Mouse (Mus musculus) testis, adult 2 months (tissue): Measurements from ENCODE around the gene Abi3. TPM values are rescaled to one million over a fixed set of nuclear protein-coding genes. Genes with fewer than 3 reads are reported as not detected.

Experiments used
- H3K27ac ChIP-seq: fragments of 200-500 bp; 2 replicates; pipeline ENCODE4 v1.5.1; 2012; ENCODE audit warnings: low read depth, low read length; ENCODE audit not compliant: control insufficient read depth, insufficient read depth
- H3K27me3 ChIP-seq: fragments of 200-500 bp; 2 replicates; pipeline ENCODE4 v1.6.1; 2012; ENCODE audit warnings: mild to moderate bottlenecking, low read length, moderate library complexity; ENCODE audit not compliant: control insufficient read depth, insufficient read depth
- H3K36me3 ChIP-seq: fragments of 200-500 bp; 2 replicates; pipeline ENCODE4 v1.6.1; 2012; ENCODE audit warnings: mild to moderate bottlenecking, low read length; ENCODE audit not compliant: control insufficient read depth, insufficient read depth
- H3K4me1 ChIP-seq: fragments of 200-500 bp; 2 replicates; pipeline ENCODE4 v1.6.1; 2012; ENCODE audit warnings: low read length; ENCODE audit not compliant: control insufficient read depth, insufficient read depth
- H3K4me3 ChIP-seq: fragments of 200-500 bp; 2 replicates; pipeline ENCODE4 v1.5.1; 2012; ENCODE audit warnings: low read depth, mild to moderate bottlenecking, low read length, moderate library complexity, mixed read lengths; ENCODE audit not compliant: control insufficient read depth
- CTCF ChIP-seq: fragments of 200-500 bp; IDR thresholded peaks from 2 replicates; pipeline ENCODE4 v1.5.1; 2012; ENCODE audit warnings: low read depth, mild to moderate bottlenecking, inconsistent platforms, low read length, moderate library complexity; ENCODE audit not compliant: control insufficient read depth, insufficient read depth, insufficient replicate concordance
- POLR2A ChIP-seq: fragments of 200-500 bp; IDR thresholded peaks from 2 replicates; pipeline ENCODE4 v1.6.1; 2012; ENCODE audit warnings: low read depth, mild to moderate bottlenecking, inconsistent platforms, low read length, moderate library complexity; ENCODE audit not compliant: control insufficient read depth
- polyA plus RNA-seq: library from polyadenylated mRNA; depleted of rRNA; stranded (reverse); fragments of >200 nt; gene quantifications from 2 replicates; pipeline ENCODE4 v1.2.3, GENCODE M21; 2012

The Abi3 gene
- polyA plus RNA-seq, 1 experiment = 0.93 TPM

DNA sequence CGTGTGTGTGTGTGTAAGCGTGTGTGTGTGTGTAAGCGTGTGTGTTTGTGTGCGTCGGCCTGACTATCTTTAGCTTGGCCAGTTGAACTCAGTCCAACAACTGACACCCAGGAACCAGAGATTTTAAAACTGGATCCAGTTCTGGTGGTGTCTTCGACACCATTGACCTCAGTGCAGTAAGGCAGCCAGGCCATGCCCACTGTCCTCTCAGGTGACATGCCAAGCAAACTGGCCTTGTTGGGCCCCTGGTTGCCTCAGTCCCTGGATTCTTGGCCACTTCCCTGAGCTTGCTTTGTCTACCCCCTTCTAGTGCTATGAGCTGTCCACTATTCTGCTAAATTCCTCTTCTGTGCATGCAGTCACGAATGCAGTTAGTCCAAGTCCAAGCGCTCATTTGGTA lies 19.1 kb upstream of the Abi3 start:
- peaks cover 4% of the 10 kb centered on the region for H3K4me1 ChIP-seq
- H3K36me3 ChIP-seq = no peaks in the 10 kb centered on the region
- no peak overlapping the region for H3K4me3 ChIP-seq
- H3K27ac ChIP-seq = no peak overlapping the region
- no peaks in the 10 kb centered on the region for H3K27me3 ChIP-seq
- TF ChIP-seq POLR2A (no peak), CTCF (no peak)

DNA sequence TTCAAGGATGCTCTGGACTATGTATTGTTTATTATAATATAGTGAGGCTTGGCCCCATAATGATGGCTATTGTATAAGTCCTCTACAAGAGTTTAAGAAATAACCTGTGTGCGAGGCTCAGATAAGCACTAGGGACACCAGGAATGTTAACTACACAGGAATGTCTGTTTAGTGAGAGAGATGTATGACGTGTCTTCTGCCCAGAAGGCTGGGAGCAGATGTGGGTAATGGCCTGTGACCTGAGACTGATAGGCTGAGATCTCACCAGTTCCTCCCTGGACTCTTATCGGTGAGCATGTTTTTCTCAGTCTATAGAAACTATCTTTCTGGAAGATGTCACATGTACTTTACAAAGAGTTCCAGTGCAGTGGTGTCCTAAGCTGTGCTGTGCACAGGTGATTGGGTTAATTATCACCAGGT lies 17.8 kb upstream of the Abi3 start:
- Histone ChIP-seq H3K4me3 (peak overlapping the region; percentile 98; the same call in 1 of the 2 replicates), H3K27me3 (no peaks in the 10 kb centered on the region), H3K36me3 (no peaks in the 10 kb centered on the region), H3K4me1 (peaks cover 4% of the 10 kb centered on the region), H3K27ac (no peak overlapping the region)
- TF ChIP-seq CTCF = no peak
- no peak for TF ChIP-seq POLR2A

GRCm38 (mm10) chr11:95859468-95859855 lies 17.2 kb upstream of the Abi3 start:
- H3K27ac ChIP-seq = peak overlapping the region; percentile 98
- no peaks in the 10 kb centered on the region for H3K27me3 ChIP-seq
- peak overlapping the region; percentile 98 for H3K4me3 ChIP-seq
- H3K36me3 ChIP-seq = no peaks in the 10 kb centered on the region
- TF ChIP-seq POLR2A (peak; percentile 12; the same call in 1 of the 2 replicates), CTCF (no peak)
- peaks cover 6% of the 10 kb centered on the region for H3K4me1 ChIP-seq

DNA sequence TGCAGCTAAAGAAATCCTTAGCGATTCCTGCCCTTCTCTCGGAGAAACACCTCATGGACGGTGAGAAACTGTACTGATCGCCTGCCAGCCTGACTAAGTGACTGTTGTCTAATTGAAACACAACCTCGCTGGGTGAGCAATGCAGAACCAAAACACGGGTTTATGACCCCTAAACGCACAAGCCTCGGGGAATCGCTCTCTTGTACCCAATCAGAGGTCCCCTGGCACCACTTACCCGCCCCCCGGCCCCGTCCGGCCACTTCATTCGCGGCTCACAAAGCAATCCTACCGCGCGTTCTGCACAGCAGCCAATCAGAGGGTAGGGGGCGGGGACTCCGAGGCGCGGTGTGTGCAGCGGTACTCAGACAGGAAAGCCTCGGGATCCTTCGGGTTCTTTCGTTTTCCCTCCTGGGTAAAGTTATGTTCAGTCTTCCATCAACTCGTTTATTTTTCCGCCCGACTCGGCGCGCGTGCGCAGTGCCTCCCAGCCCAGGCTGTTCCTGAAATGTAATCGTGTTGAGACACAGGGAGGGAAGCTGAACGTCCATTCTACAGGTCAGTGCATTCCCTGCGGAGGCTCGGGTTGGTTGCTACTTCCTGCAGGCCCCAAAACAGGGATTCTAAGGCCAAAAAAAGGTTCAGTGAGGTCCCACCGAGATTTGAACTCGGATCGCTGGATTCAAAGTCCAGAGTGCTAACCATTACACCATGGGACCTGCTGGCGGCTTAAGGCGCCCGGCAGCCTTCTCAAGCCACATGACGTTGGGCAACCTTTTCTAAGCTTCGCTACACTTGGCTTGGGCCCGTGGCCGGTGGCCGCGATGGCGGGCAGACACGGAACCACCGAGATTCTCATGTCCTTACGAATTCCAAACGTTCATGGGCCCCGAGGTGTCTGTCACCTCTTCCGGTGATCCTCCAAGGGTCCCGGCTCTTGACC lies 16.5 kb upstream of the Abi3 start:
- Histone ChIP-seq H3K4me1 (peaks cover 6% of the 10 kb centered on the region), H3K27ac (peak overlapping the region; percentile 98), H3K36me3 (no peaks in the 10 kb centered on the region), H3K4me3 (peak overlapping the region; percentile 98), H3K27me3 (no peaks in the 10 kb centered on the region)
- TF ChIP-seq POLR2A = peak; percentile 29; the same call in 1 of the 2 replicates
- no peak for TF ChIP-seq CTCF

DNA sequence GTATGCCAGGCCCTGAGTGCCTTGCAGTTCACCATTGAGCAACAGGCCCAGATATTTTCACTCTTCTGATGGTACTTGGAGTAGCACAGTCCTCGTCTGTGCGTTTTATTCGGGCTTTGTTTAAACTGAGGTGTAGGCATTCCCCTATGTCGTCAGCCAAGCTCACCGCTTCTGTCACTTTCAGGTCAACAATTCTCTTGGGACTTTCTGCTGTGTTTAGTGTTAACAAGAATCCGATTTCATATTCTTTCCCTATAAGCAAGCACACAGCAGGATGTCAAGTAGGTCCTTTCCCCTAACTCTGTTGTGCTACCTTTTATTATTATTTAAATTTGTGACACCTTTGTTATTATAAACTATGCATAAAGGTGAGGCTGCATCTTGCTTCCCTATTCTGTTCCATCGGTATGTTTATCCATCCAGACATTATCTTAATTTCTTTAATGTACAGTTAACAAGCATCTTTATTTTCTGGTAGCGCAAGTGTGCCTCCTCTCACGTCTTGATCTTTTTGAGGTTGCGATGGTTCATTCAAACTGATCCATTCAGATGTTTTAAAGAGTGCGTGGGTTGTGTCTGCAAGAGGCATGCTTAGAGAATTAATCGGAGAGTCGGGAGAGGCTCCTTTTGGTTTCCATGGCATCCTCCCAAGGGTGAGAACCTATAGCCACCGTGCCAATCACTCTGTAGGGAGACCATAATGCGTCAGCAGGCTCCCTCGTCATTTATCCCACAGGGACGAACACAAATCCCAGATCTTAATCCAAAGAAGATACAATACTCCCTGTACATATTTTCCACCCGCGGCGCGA lies 15.6 kb upstream of the Abi3 start:
- Histone ChIP-seq H3K27me3 (no peaks in the 10 kb centered on the region), H3K4me1 (peaks cover 6% of the 10 kb centered on the region)

GRCm38 (mm10) chr11:95857306-95857705 lies 15.0 kb upstream of the Abi3 start:
- TF ChIP-seq POLR2A = no peak
- no peak for TF ChIP-seq CTCF
- H3K27ac ChIP-seq = no peak overlapping the region
- no peaks in the 10 kb centered on the region for H3K27me3 ChIP-seq
- peaks cover 6% of the 10 kb centered on the region for H3K4me1 ChIP-seq
- H3K36me3 ChIP-seq = no peaks in the 10 kb centered on the region
- no peak overlapping the region for H3K4me3 ChIP-seq

More for the DNA sequence above, 15.6 kb upstream of the Abi3 start:
- H3K36me3 ChIP-seq = no peaks in the 10 kb centered on the region
- peak overlapping the region; percentile 80 for H3K27ac ChIP-seq
- peak overlapping the region; percentile 98 for H3K4me3 ChIP-seq
- TF ChIP-seq POLR2A (no peak), CTCF (no peak)

GRCm38 (mm10) chr11:95853684-95854083 lies 11.4 kb upstream of the Abi3 start:
- Histone ChIP-seq H3K27ac (no peak overlapping the region), H3K27me3 (no peaks in the 10 kb centered on the region), H3K36me3 (no peaks in the 10 kb centered on the region), H3K4me1 (peaks cover 2% of the 10 kb centered on the region), H3K4me3 (no peak overlapping the region)
- TF ChIP-seq POLR2A (no peak), CTCF (peak; percentile 69; the same call in 1 of the 2 replicates)
